Mouse (Mus musculus): ENCODE results near the gene Ppp4r1.

The Ppp4r1 gene

GRCm38 (mm10) chr17:65800451-65800850 is 18.1 kb downstream of the Ppp4r1 start:
- DNase-seq (ENCODE audit: inconsistent age in 2 of 2, low spot score in 1 of 2), result no peak

GRCm38 (mm10) chr17:65802026-65802425 is 19.7 kb downstream of the Ppp4r1 start:
- no peak for DNase-seq (ENCODE audit: inconsistent age in 2 of 2, low spot score in 1 of 2)

- peak; percentile 51 to 56 for DNase-seq (ENCODE audit: inconsistent age in 2 of 2, low spot score in 1 of 2)
These were observed 23.6 kb downstream of the Ppp4r1 start for GRCm38 (mm10) chr17:65805966-65806365.

DNA sequence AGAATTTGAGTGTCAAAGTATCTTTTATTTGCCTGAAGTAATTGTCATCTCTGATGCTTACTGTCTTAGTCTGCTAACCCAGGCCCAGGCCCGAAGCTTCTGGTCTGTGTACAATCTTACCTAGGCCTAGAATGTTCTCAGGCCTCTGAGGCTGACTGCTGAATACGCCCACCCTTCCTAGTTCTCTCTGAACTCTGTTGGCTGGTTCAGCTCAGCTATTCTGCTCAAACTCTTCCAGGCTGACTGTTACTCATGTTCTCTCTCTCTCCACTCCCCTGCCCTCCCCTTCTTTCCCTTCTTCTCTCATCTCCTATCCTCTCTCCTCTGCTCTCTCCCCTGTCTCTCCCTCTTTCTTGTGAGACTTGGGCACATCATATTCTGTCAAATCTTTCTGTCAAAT is 24.0 kb downstream of the Ppp4r1 start:
- no peak for DNase-seq (ENCODE audit: inconsistent age in 2 of 2, low spot score in 1 of 2)

GRCm38 (mm10) chr17:65811032-65811431 is 28.7 kb downstream of the Ppp4r1 start:
- no peak for DNase-seq (ENCODE audit: inconsistent age in 2 of 2, low spot score in 1 of 2)

DNA sequence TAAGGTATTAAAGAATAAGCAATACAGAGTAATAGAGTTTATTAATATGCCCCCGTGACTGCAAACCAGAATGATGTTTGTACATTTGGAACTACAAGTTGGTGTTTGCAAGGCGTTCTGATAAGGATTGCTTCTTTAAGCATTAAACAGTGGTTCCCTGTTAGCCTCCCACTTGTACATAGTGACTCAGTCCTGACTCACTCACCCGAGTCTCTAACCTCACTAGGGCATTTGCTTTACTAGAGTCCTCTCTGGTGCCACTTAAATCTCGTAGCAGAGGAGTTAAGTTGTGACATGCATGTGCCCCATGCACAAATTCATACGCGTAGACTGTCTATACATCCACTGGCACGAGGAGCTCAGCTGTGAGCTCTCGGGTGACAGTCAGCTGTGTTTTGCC is 31.4 kb downstream of the Ppp4r1 start:
- peak; percentile 29 to 57 for DNase-seq (ENCODE audit: inconsistent age in 2 of 2, low spot score in 1 of 2)

GRCm38 (mm10) chr17:65820197-65820596 is 37.8 kb downstream of the Ppp4r1 start:
- DNase-seq (ENCODE audit: inconsistent age in 2 of 2, low spot score in 1 of 2), result no peak

- no peak for DNase-seq (ENCODE audit: inconsistent age in 2 of 2, low spot score in 1 of 2)
These were observed 40.0 kb downstream of the Ppp4r1 start for GRCm38 (mm10) chr17:65822423-65822822.

- DNase-seq (ENCODE audit: inconsistent age in 2 of 2, low spot score in 1 of 2), result no peak
These were observed 41.9 kb downstream of the Ppp4r1 start for GRCm38 (mm10) chr17:65824246-65824645.

DNA sequence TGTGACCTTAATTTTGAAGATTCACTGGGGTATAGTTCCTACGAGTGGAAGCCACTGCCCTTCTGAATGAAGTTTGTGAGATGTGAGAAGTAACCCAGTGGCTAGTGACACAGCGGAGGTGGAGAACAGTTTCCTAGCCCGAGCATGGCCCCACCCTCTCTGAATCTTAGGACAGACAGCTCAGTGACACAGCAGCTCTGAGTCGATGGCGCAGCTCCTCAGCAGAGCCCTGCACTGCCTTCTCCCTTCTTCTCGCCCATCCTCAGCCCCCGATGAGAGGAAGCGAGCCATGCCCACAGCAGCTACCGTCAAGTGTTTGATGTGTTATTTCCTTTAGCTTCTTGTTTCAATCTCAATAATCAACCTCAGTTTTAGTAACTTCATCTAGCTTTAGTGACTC is 43.9 kb downstream of the Ppp4r1 start:
- DNase-seq (ENCODE audit: inconsistent age in 2 of 2, low spot score in 1 of 2), result no peak

- DNase-seq (ENCODE audit: inconsistent age in 2 of 2, low spot score in 1 of 2), result no peak
These were observed 44.9 kb downstream of the Ppp4r1 start for GRCm38 (mm10) chr17:65827119-65827840.

GRCm38 (mm10) chr17:65827904-65828303 is 45.5 kb downstream of the Ppp4r1 start:
- no peak for DNase-seq (ENCODE audit: inconsistent age in 2 of 2, low spot score in 1 of 2)

GRCm38 (mm10) chr17:65828951-65829350 is 46.6 kb downstream of the Ppp4r1 start:
- DNase-seq (ENCODE audit: inconsistent age in 2 of 2, low spot score in 1 of 2), result no peak

GRCm38 (mm10) chr17:65830216-65830863 is 48.0 kb downstream of the Ppp4r1 start:
- peak in 1 of 2 experiments; percentile 57 for DNase-seq (ENCODE audit: inconsistent age in 2 of 2, low spot score in 1 of 2)

DNA sequence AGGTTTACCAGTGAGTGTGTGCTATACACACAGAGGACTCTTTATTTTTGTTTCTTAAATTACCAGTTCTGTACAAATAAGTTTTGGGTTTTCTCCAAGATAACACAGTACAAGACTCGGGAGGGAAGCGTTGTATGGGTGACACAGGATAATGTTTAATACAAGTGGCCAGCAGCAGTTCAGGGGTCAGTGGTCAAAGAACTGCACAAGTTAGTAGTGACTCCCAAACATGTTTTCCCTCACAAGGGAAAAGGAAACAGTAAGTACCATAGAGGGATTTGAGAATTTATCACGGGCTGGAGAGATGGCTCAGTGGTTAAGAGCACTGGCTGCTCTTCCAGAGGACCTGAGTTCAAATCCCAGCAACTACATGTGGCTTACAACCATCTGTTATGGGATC is 51.5 kb downstream of the Ppp4r1 start:
- DNase-seq (ENCODE audit: inconsistent age in 2 of 2, low spot score in 1 of 2), result no peak

DNA sequence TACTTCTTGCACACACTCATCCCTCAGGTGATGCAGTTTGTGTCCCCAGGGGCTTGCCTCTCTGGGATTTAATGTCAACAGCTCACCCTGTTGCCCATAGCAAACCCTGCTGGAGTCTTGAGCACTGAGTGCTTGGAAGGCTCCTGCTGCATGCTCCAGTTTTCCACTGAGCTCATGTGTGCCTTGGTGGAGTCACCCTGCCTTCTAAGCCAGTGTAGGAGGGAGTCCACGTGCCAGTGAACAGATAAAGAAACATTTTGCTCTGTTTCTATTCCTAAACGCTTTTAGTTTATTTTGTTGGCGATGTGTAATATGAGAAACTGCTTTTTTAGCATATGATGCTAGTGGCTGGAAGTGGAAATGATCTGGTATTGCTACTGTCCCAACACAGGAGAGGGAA is 54.4 kb downstream of the Ppp4r1 start:
- DNase-seq (ENCODE audit: inconsistent age in 2 of 2, low spot score in 1 of 2), result no peak

DNA sequence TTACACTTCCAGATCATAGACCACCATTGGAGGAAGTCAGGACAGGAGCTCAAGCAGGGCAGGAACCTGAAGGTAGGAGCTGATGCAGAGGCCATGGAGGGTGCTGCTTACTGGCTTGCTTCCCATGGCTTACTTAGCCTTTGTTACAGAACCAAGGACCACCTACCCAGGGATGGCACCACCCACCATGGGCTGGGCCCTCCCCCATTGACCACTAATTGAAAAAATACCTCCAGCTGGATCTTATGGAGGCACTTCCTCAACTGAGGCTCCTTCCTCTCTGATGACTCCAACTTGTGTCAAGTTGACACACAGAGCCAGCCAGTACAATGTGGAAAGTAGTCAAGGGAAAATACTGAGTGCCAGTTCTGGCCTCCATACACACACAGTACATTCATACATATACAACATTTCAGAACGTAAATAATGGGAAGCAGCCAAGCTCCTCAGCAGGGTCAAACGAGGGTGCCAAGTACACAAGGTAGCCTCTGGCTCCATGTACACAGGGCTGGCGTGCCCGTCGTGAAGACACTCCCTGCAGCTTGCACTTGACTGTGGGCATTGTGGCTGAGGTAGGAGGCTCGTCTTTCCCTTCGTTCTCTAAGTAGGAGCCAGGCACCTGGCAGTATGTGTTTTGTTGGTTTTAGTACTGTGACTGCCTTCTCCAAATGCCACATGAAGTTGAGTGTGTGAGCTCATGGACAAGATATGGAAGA is 57.3 kb downstream of the Ppp4r1 start:
- no peak for DNase-seq (ENCODE audit: inconsistent age in 2 of 2, low spot score in 1 of 2)

DNA sequence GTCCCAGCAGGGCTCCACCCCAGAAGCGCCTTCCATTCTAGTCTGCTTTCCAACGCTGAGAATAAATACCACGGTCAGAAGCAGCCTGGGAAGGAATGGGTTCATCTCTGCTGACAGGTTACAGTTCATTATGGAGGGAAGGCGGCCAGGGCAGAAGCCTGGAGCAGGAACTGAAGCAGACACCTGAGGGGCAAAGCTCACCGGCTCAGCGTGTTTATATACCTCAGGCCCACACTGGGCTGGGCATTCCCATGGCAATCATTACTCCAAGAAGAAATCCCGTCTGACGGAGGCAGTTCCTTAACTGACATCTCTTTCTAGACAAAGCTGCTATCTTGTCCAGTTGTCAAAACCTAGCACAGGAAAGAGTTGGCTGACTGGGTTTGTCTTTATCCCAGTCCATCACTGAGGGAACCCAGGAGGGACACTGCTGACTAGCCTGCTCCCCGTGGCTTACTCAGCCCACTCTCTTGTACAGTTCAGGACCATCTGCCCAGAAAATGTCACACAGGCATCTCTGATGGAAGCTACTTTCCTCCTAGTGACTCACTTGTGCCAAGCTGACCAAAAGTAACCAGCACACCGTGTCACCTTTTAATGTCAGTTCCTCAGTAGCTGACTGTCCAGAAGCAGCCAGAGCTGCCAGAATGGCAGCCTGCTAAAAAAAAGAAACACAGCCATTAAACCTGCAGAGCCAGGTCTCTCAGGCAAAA is 60.5 kb downstream of the Ppp4r1 start:
- peak in 1 of 2 experiments; percentile 39 for DNase-seq (ENCODE audit: inconsistent age in 2 of 2, low spot score in 1 of 2)

DNA sequence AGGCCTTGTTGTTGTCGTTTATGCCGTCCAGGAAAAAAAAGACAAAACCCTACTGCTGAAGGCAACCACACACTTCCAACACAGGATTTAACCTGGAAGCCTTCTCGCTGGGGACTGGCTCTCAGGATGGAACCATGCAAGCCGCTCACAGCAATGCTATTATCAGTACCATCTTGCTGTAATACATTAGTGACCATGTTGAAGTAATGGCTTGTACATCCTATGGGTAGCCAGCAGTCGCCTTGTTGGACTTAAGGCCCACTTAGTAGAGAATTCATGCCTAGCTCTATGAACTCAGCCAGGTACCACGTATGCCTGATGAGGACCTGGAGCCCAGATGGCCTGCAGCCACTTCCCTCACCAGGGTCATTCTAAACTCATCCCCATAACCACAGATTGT is 63.0 kb downstream of the Ppp4r1 start:
- DNase-seq (ENCODE audit: inconsistent age in 2 of 2, low spot score in 1 of 2), result no peak

- no peak for DNase-seq (ENCODE audit: inconsistent age in 2 of 2, low spot score in 1 of 2)
These were observed 65.5 kb downstream of the Ppp4r1 start for GRCm38 (mm10) chr17:65847694-65848449.

DNA sequence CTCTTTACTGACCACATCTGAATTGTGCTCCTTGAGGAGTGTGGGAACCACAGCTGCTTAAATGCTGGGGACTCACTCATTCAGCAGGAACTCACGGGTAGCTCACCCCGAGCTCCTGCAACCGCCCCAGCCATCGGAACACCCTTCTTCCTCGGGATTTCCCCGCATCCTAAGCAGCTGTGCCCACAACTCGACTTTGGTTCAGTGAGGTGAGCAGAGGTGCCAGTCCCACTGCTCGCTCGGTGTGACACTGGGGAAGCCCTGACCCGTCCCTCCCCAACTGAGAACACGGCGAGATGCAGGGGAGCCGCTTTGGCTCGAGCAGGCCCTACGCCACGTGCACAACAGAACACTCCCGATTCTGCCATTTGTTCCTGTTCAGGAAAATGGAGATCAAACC is 68.1 kb downstream of the Ppp4r1 start:
- no peak for DNase-seq (ENCODE audit: inconsistent age in 2 of 2, low spot score in 1 of 2)

All from adrenal gland, adult (tissue).